Mouse (Mus musculus) stomach, embryonic 15.5 days (tissue): ENCODE data around the gene Lrrc4b. TPM values are rescaled to one million over a fixed set of nuclear protein-coding genes. Genes with fewer than 3 reads are reported as not detected.

Source experiments
- ATAC-seq: fragments of 200-750 bp; cut with Nextera tagmentation; 2 replicates; pipeline ENCODE4 v1.8.0; 2017; ENCODE audit warnings: low read depth, moderate number of reproducible peaks, moderate TSS enrichment; ENCODE audit not compliant: insufficient read depth, low FRiP score
- H3K27ac ChIP-seq: fragments of 300-500 bp; sonication (generic); 2 replicates; pipeline ENCODE4 v1.5.1; 2015; ENCODE audit warnings: mild to moderate bottlenecking, inconsistent platforms
- H3K27me3 ChIP-seq: fragments of 300-500 bp; sonication (generic); replicated peaks from 2 replicates; pipeline ENCODE4 v1.6.1; 2015; ENCODE audit warnings: inconsistent platforms
- H3K36me3 ChIP-seq: fragments of 300-500 bp; sonication (generic); 2 replicates; pipeline ENCODE4 v1.6.1; 2015; ENCODE audit warnings: inconsistent platforms
- H3K4me1 ChIP-seq: fragments of 300-500 bp; sonication (generic); 2 replicates; pipeline ENCODE4 v1.6.1; 2015; ENCODE audit warnings: inconsistent platforms
- H3K4me2 ChIP-seq: fragments of 300-500 bp; sonication (generic); 2 replicates; pipeline ENCODE4 v1.6.1; 2015; ENCODE audit warnings: mild to moderate bottlenecking, inconsistent platforms
- H3K4me3 ChIP-seq: fragments of 300-500 bp; sonication (generic); replicated peaks from 2 replicates; pipeline ENCODE4 v1.5.1; 2015; ENCODE audit warnings: inconsistent platforms
- H3K9ac ChIP-seq: fragments of 300-500 bp; sonication (generic); 2 replicates; pipeline ENCODE4 v1.6.1; 2015; ENCODE audit warnings: inconsistent platforms
- H3K9me3 ChIP-seq: fragments of 300-500 bp; sonication (generic); 2 replicates; pipeline ENCODE4 v1.6.1; 2016; ENCODE audit warnings: inconsistent platforms
- WGBS: fragments of 180-500 bp; shearing (Covaris S2); methylation state at CpG from one replicate; pipeline ENCODE4 v1.1.7; 2015; 5-methylcytosine and 5-hydroxymethylcytosine counted together
- microRNA-seq: library from miRNA; unstranded; fragments of <30 nt; microRNA quantifications from one replicate; pipeline ENCODE4, GENCODE M21; 2016
- polyA plus RNA-seq: library from polyadenylated mRNA; unstranded; fragments of >200 nt; fragmentation: Nextera tagmentation; extraction: Ambion mirVana; gene quantifications from 2 replicates; pipeline ENCODE4 v1.2.1, GENCODE M21; 2015

The Lrrc4b gene
- polyA plus RNA-seq, 1 experiment from 2014 or later = 0.81 TPM

- peak overlapping the region; percentile 77; the same call in 1 of the 2 replicates for H3K4me3 ChIP-seq
- H3K4me1 ChIP-seq = peaks cover 13% of the 10 kb centered on the region
- peak overlapping the region; percentile 72 for H3K4me2 ChIP-seq
- no peak overlapping the region for H3K9ac ChIP-seq
- ATAC-seq = no peak
- 78% methylated on average over 7 of the region's 7 CpGs for WGBS
- no peaks in the 10 kb centered on the region for H3K9me3 ChIP-seq
- no peaks in the 10 kb centered on the region for H3K27me3 ChIP-seq
- H3K27ac ChIP-seq = no peak overlapping the region
- peaks cover 23% of the 10 kb centered on the region for H3K36me3 ChIP-seq
Observed at GRCm38 (mm10) chr7:44495086-44495485, 66.3 kb downstream of the Lrrc4b start.

- Histone ChIP-seq H3K27me3 (no peaks in the 10 kb centered on the region), H3K9me3 (no peaks in the 10 kb centered on the region), H3K36me3 (peaks cover 13% of the 10 kb centered on the region; the same call in 1 of the 2 replicates), H3K27ac (peak within 1 kb of the TSS; percentile 96), H3K4me3 (peak within 1 kb of the TSS; percentile 77), H3K4me2 (peak within 1 kb of the TSS; percentile 95), H3K9ac (peak within 1 kb of the TSS; percentile 83), H3K4me1 (peaks cover 13% of the 10 kb centered on the region)
- under 1% methylated on average over 53 of the region's 58 CpGs for WGBS
- ATAC-seq = peak; percentile 97
Observed at GRCm38 (mm10) chr7:44495992-44496770, 67.4 kb downstream of the Lrrc4b start, which contains the start of the genes Emc10 and Fam71e1. TSS of gene Emc10 (minus strand) at chr7:44496529. TSS of gene Fam71e1 (plus strand) at chr7:44496581.

GRCm38 (mm10) chr7:44496771-44497109, 67.9 kb downstream of the Lrrc4b start:
- 1% methylated on average over 26 of the region's 26 CpGs for WGBS
- Histone ChIP-seq H3K27ac (peak overlapping the region; percentile 77), H3K4me1 (peaks cover 13% of the 10 kb centered on the region), H3K36me3 (peaks cover 7% of the 10 kb centered on the region; the same call in 1 of the 2 replicates), H3K4me2 (peak overlapping the region; percentile 95), H3K27me3 (no peaks in the 10 kb centered on the region), H3K9me3 (no peaks in the 10 kb centered on the region), H3K4me3 (peak overlapping the region; percentile 77), H3K9ac (peak overlapping the region; percentile 45)
- no peak for ATAC-seq

GRCm38 (mm10) chr7:44497361-44498055, 68.7 kb downstream of the Lrrc4b start:
- H3K9ac ChIP-seq = no peak overlapping the region
- H3K27me3 ChIP-seq = no peaks in the 10 kb centered on the region
- peak overlapping the region; percentile 77 for H3K4me3 ChIP-seq
- no peak for ATAC-seq
- H3K9me3 ChIP-seq = no peaks in the 10 kb centered on the region
- H3K27ac ChIP-seq = 0 out of 2 replicates have a peak overlapping the region, but pooled peaks have one; percentile 77
- peak overlapping the region; percentile 95 for H3K4me2 ChIP-seq
- H3K36me3 ChIP-seq = peaks cover under 1% of the 10 kb centered on the region; the same call in 1 of the 2 replicates
- H3K4me1 ChIP-seq = peaks cover 13% of the 10 kb centered on the region
- WGBS = 66% methylated on average over 10 of the region's 10 CpGs

GRCm38 (mm10) chr7:44498922-44499321, 70.1 kb downstream of the Lrrc4b start:
- H3K4me3 ChIP-seq = no peak overlapping the region
- H3K4me1 ChIP-seq = peaks cover 13% of the 10 kb centered on the region
- H3K27me3 ChIP-seq = no peaks in the 10 kb centered on the region
- H3K9ac ChIP-seq = no peak overlapping the region
- ATAC-seq = no peak
- WGBS = 72% methylated on average over 1 of the region's 1 CpGs
- no peaks in the 10 kb centered on the region for H3K36me3 ChIP-seq
- no peaks in the 10 kb centered on the region for H3K9me3 ChIP-seq
- H3K4me2 ChIP-seq = no peak overlapping the region
- no peak overlapping the region for H3K27ac ChIP-seq

- no peak overlapping the region for H3K4me3 ChIP-seq
- no peaks in the 10 kb centered on the region for H3K27me3 ChIP-seq
- H3K36me3 ChIP-seq = no peaks in the 10 kb centered on the region
- H3K27ac ChIP-seq = no peak overlapping the region
- no peak overlapping the region for H3K4me2 ChIP-seq
- no peak overlapping the region for H3K9ac ChIP-seq
- WGBS = 52% methylated on average over 20 of the region's 20 CpGs
- no peaks in the 10 kb centered on the region for H3K9me3 ChIP-seq
- no peak for ATAC-seq
- peaks cover 8% of the 10 kb centered on the region for H3K4me1 ChIP-seq
Observed at GRCm38 (mm10) chr7:44500046-44500445, 71.2 kb downstream of the Lrrc4b start.

GRCm38 (mm10) chr7:44501563-44502115, 72.8 kb downstream of the Lrrc4b start:
- Histone ChIP-seq H3K4me1 (no peaks in the 10 kb centered on the region; the same call in 1 of the 2 replicates), H3K4me2 (no peak overlapping the region), H3K27ac (no peak overlapping the region), H3K9ac (no peak overlapping the region), H3K4me3 (no peak overlapping the region), H3K9me3 (no peaks in the 10 kb centered on the region), H3K36me3 (no peaks in the 10 kb centered on the region), H3K27me3 (no peaks in the 10 kb centered on the region)
- ATAC-seq = no peak
- WGBS = 33% methylated on average over 5 of the region's 5 CpGs

- Histone ChIP-seq H3K9ac (no peak overlapping the region), H3K4me3 (no peak overlapping the region), H3K9me3 (no peaks in the 10 kb centered on the region), H3K27ac (no peak overlapping the region), H3K4me1 (no peaks in the 10 kb centered on the region), H3K4me2 (no peak overlapping the region), H3K36me3 (no peaks in the 10 kb centered on the region), H3K27me3 (no peaks in the 10 kb centered on the region; the same call in 1 of the 2 replicates)
- no peak for ATAC-seq
Observed at GRCm38 (mm10) chr7:44507491-44507890, 78.7 kb downstream of the Lrrc4b start.

Small RNAs within 50 kb of the gene (microRNA-seq; reads per million reads assigned to microRNA genes)
- gene Mir7052 = 0.77 reads per million

Other genes starting within 250 kb of the Lrrc4b start
- 0.15 TPM in 1 of 2 replicates, not detected in the other for gene Klk1b24, start 240.8 kb upstream of the Lrrc4b start, polyA plus RNA-seq
- gene Klk1b3, start 230.8 kb upstream of the Lrrc4b start, polyA plus RNA-seq = 0.85 and 0.95 TPM in 2 replicates
- 0.22 and 0.32 TPM in 2 replicates for gene Klk1b4, start 221.6 kb upstream of the Lrrc4b start, polyA plus RNA-seq
- 0.13 and 0.15 TPM in 2 replicates for gene Klk1b5, start 213.1 kb upstream of the Lrrc4b start, polyA plus RNA-seq
- gene Klk1, start 203.7 kb upstream of the Lrrc4b start, polyA plus RNA-seq = 16.1 and 19.4 TPM in 2 replicates
- 0.17 TPM in 1 of 2 replicates, not detected in the other for gene Gm36864, start 192.8 kb upstream of the Lrrc4b start, polyA plus RNA-seq
- 1.6 and 1.8 TPM in 2 replicates for gene 1700028J19Rik, start 182.3 kb upstream of the Lrrc4b start, polyA plus RNA-seq
- gene 2410002F23Rik, start 182.3 kb upstream of the Lrrc4b start, polyA plus RNA-seq = 120 and 139 TPM in 2 replicates
- not detected in 2 replicates for gene Acp4, start 171.6 kb upstream of the Lrrc4b start, polyA plus RNA-seq
- not detected in 2 replicates for gene Gm15517, start 167.6 kb upstream of the Lrrc4b start, polyA plus RNA-seq
- gene Clec11a, start 122.1 kb upstream of the Lrrc4b start, polyA plus RNA-seq = 5.1 and 6.9 TPM in 2 replicates
- 2.2 TPM in 2 replicates for gene Shank1, start 118.8 kb upstream of the Lrrc4b start, polyA plus RNA-seq
- 1.6 and 1.7 TPM in 2 replicates for gene Syt3, start 44.9 kb upstream of the Lrrc4b start, polyA plus RNA-seq
- 0.80 and 1.2 TPM in 2 replicates for gene 1700008O03Rik, start 43.2 kb upstream of the Lrrc4b start, polyA plus RNA-seq
- gene Aspdh, start 36.4 kb downstream of the Lrrc4b start, polyA plus RNA-seq = 0.94 and 1.7 TPM in 2 replicates
- 91.3 and 105 TPM in 2 replicates for gene Josd2, start 39.0 kb downstream of the Lrrc4b start, polyA plus RNA-seq
- 98.8 and 106 TPM in 2 replicates for gene Emc10, start 67.5 kb downstream of the Lrrc4b start, polyA plus RNA-seq
- 9.1 and 12.3 TPM in 2 replicates for gene Fam71e1, start 67.6 kb downstream of the Lrrc4b start, polyA plus RNA-seq
- 0.27 and 0.32 TPM in 2 replicates for gene Mybpc2, start 95.6 kb downstream of the Lrrc4b start, polyA plus RNA-seq
- gene Spib, start 103.1 kb downstream of the Lrrc4b start, polyA plus RNA-seq = 0.40 and 0.42 TPM in 2 replicates
- 69.8 and 75.6 TPM in 2 replicates for gene Pold1, start 119.8 kb downstream of the Lrrc4b start, polyA plus RNA-seq
- gene Nr1h2, start 124.9 kb downstream of the Lrrc4b start, polyA plus RNA-seq = 62.9 and 65.0 TPM in 2 replicates
- 4.9 and 5.0 TPM in 2 replicates for gene Napsa, start 143.4 kb downstream of the Lrrc4b start, polyA plus RNA-seq
- 0.30 and 0.39 TPM in 2 replicates for gene Kcnc3, start 161.6 kb downstream of the Lrrc4b start, polyA plus RNA-seq
- gene Myh14, start 241.8 kb downstream of the Lrrc4b start, polyA plus RNA-seq = 29.0 and 32.7 TPM in 2 replicates